Mouse (Mus musculus): ENCODE results near the gene Il20ra.

- TF ChIP-seq CTCF (IDR thresholded peaks at IDR 0.05; ENCODE audit: low read depth, low read length) (no peak), TAL1 (conservative IDR thresholded peaks at IDR 0.05; ENCODE audit: low read depth, low read length) (no peak), GATA1 (IDR thresholded peaks at IDR 0.05; ENCODE audit: borderline replicate concordance, low read length) (no peak)
Observed at GRCm38 (mm10) chr10:19673146-19673545, 39.2 kb upstream of the Il20ra start.
